Mouse (Mus musculus): ENCODE data around the gene Dnajc30.
A peak's percentile ranks its signal among the peaks of the same experiment; 100 is the strongest.

Gene Dnajc30

DNA sequence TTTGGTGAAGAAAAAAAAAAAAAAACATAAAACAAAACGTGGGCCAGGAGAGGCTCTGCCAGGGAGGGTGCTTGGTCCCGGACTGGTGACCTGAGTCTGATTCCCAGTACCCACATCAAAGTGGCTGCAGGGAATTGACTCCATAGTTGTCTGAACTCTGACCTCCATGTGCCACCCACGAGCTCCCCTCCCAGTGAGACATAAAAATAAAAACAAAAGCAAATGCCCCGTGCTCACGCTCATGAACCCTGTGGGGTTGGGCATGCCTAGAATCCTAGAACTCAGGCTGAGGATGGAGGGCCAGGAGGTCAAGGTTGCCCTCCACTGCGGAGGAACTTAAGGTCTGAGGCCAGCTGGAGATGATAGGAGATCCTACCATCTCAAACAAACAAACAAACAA lies 45.0 kb downstream of the Dnajc30 start:
- no peak for DNase-seq (ENCODE audit: low read depth, low spot score)

DNA sequence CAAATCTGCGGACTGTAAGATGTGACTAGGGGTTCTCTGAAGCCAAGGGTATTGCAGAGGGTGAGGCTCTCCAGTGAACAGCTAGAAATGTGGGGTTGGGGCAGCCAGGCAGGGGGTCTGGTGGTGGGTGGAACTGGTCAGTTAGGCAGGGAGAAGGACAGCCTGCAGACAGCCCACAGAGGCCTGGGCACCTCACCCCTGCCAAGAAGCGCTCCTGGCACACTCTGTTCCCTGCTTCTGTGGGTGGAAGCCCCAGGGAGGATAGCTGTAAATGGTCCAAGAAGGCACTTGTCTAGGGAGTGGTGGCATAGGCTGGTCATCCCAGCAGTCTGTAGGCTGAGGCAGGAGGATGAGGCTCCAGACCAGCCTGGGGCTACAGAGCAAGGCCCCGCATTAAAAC lies 45.4 kb downstream of the Dnajc30 start:
- no peak for DNase-seq (ENCODE audit: low read depth, low spot score)

DNA sequence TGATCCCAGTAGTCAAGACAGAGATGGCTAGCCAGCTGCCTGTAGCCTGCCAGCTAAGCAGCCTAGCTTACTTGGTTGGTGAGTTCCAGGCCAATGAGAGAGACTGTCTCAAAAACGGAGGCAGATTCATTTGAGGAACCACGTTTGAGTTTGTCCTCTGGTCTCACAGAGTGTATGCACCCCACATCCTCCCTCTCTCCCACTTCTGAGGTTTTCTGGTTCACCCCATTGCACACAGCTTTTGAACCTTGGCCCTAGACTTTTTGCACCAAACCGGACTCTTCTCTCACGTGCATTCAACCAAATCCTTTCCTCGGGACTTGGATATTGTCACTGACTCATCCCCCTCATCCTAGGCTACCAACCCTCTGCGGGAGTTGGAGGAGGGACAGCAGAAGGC lies 46.0 kb downstream of the Dnajc30 start:
- no peak for DNase-seq (ENCODE audit: low read depth, low spot score)

DNA sequence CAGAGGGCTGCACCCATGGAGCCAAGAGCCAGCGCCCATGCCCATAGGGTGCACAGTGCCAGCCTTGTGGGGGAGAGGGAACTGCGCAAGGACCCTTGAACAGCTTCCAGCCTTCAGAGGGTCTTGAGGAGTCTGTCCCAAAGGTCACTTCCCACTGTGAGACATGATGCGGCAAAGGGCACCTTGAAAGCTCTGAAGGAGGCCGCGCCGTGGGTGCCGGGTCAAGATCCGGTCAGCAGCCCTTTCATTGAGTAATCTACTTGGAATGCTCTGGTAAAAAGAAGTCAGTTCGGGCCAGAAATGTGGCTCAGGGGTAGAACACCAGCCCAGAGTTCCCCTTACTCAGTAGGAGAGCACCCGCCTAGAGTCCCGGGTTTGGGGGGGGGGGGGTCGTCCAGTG lies 49.8 kb downstream of the Dnajc30 start:
- DNase-seq (ENCODE audit: low read depth, low spot score): no peak

DNA sequence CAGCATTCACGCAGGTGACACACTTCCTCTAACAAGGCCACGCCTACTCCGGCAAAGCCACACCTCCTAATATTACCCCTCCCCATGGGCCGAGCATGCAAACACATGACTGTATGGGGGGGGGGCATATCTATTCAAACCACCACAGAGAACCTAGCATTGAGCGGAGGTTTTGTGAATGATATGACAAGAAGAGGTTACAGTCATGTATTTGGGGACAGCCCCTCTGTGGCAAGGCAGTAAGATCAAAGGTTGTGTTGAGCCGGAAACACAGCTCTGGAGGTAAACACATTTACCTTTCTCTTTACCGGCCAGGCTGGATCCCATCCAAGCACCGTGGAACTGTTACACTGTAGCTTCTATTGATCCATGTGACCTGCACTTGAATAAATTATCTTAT lies 51.2 kb downstream of the Dnajc30 start:
- DNase-seq (ENCODE audit: low read depth, low spot score): peak; percentile 80

Measured in A20 (cell line).